Mouse (Mus musculus): ENCODE results near the gene Ptprr. TPM values are rescaled to one million over a fixed set of nuclear protein-coding genes. Genes with fewer than 3 reads are reported as not detected.

Ptprr gene
- polyA plus RNA-seq, 1 experiment from 2014 or later, result 21.5 TPM

DNA sequence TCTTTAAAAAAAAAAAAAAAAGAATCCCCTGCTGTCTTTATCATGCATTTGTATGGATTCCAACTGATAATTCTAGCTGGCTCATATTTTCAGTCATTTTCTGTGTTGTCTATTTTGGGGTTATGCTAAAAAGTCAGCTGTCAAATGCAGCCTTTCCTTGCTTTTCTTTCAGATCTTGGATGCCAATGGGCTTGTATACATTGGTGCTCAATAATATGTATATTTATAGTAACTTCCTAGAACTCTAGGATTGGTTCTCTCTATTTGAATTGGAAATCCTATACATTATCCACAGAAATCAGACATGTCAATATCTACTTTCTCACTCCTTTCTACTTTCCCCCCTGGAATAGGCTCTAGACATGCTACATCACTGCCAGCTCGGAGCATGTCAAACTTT is 90.7 kb downstream of the Ptprr start:
- Histone ChIP-seq H3K4me3 (replicated peaks; ENCODE audit: low read length) (no peak overlapping the region), H3K9ac (no peak overlapping the region), H3K27ac (no peak overlapping the region), H3K4me1 (replicated peaks; ENCODE audit: control insufficient read depth, insufficient read depth, low read length) (no peaks in the 10 kb centered on the region), H3K36me3 (replicated peaks; ENCODE audit: control insufficient read depth, insufficient read depth) (no peaks in the 10 kb centered on the region), H3K4me2 (replicated peaks) (no peak overlapping the region), H3K27me3 (ENCODE audit: control insufficient read depth, insufficient read depth, low read length) (no peaks in the 10 kb centered on the region), H3K9me3 (ENCODE audit: control insufficient read depth, low read length) (0 out of 2 replicates have a peak, but pooled peaks cover 7% of the 10 kb centered on the region)
- ATAC-seq (ENCODE audit: low FRiP score), result no peak
- WGBS, result 87% methylated on average over 1 of the region's 1 CpGs
- no peak for DNase-seq (ENCODE audit: low spot score)

DNA sequence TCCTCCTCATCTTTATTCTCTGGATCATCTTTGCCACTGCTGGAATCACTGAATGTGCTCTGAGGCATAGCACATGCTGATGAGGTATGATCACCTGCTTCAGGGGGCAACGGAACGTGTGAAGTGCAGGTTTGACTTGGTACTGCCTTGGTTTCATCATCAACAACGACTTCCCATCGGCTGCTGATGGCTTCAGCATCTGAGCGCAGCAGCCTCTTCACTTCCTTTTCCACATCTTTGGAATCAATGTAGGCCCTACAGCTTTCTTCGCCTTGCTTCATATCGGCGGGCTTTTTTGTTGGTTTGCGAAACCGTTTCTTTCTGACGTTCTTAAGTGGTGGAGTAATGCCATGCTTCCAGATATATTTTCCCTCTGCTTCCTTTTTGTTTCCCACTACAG is 94.9 kb downstream of the Ptprr start:
- ATAC-seq (ENCODE audit: low FRiP score) (no peak), DNase-seq (ENCODE audit: low spot score) (no peak)
- Histone ChIP-seq H3K27ac (no peak overlapping the region), H3K9me3 (ENCODE audit: control insufficient read depth, low read length) (0 out of 2 replicates have a peak, but pooled peaks cover 9% of the 10 kb centered on the region), H3K27me3 (ENCODE audit: control insufficient read depth, insufficient read depth, low read length) (no peaks in the 10 kb centered on the region), H3K9ac (no peak overlapping the region), H3K4me3 (replicated peaks; ENCODE audit: low read length) (no peak overlapping the region), H3K4me1 (replicated peaks; ENCODE audit: control insufficient read depth, insufficient read depth, low read length) (no peaks in the 10 kb centered on the region), H3K36me3 (replicated peaks; ENCODE audit: control insufficient read depth, insufficient read depth) (no peaks in the 10 kb centered on the region), H3K4me2 (replicated peaks) (no peak overlapping the region)
- 96% methylated on average over 11 of the region's 11 CpGs for WGBS

DNA sequence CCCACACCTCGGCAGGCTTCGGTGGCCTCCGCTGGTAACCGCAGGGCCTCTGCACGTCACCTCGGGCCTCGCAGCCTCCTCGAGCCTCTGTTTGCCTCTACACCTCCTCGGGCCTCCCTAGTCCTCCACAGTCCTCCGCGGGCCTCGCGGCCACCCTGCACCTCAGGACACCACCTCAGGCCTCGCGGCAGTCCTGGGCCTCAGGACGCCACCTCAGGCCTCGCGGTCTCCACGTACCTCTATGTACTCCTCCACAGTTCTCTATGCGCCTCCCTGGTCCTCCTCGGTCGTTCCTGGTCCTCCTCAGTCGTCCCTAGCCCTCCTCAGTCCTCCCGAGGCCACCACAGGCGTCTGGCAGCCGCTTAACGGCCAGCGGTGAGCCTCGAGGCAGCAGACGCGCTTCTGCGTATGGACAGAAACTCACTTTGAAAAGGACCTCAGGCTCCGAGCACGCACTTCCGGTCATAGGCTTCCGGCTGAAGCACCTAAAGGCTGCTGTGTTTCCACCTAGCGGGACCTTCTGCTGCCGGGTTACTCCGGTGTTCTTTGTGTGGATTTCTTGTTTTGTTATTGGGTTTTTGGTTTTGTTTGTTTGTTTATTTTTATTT is 96.0 kb downstream of the Ptprr start, which contains the start of gene 4933416C03Rik:
TSS of gene 4933416C03Rik (minus strand) at position 51 of the 608 bp plus-strand sequence.
- no peak within 1 kb of the TSS for H3K9ac ChIP-seq
- 97% methylated on average over 39 of the region's 39 CpGs for WGBS
- no peak for ATAC-seq (ENCODE audit: low FRiP score)

DNA sequence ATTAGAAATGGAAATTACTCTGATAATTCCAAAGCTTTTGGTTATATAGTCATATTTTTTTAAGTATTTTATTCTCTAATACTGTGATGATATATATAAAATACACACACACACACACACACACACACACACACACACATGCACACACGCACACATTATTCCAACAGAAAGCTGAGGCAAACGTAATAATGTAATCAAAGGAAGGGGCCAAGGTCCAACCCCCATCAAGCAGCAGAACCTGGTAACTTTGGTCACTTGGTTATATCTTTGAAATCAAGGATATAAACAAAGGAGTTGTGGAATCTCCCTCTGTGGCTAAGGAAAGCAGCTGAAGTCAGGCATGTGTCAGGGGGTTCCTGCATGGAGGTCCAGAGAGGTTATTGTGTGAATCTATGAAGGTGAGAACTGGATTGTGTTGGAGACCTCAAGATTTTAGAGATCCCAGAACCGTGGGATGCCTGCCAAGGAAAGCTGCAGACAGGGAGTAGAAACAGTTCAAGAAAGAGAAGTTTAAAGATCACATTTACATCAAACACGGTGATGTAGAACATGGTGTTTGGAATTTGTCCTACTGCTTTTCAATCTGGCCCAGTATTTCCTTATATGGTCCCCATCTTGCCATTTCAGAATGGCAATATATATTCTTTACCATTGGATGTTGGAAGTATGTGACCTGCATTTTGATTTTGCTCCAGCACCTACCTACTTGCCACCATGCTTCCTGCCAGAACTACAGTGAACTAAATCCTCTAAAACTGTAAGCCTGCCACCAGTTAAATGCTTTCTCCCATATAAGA is 98.1 kb downstream of the Ptprr start:
- no peak overlapping the region for H3K4me3 ChIP-seq (replicated peaks; ENCODE audit: low read length)
- H3K9ac ChIP-seq, result no peak overlapping the region
- H3K4me2 ChIP-seq (replicated peaks), result no peak overlapping the region
- H3K27ac ChIP-seq, result no peak overlapping the region
- 85% methylated on average over 4 of the region's 4 CpGs for WGBS
- 0 out of 2 replicates have a peak, but pooled peaks cover 9% of the 10 kb centered on the region for H3K9me3 ChIP-seq (ENCODE audit: control insufficient read depth, low read length)
- H3K4me1 ChIP-seq (replicated peaks; ENCODE audit: control insufficient read depth, insufficient read depth, low read length), result no peaks in the 10 kb centered on the region
- no peaks in the 10 kb centered on the region for H3K36me3 ChIP-seq (replicated peaks; ENCODE audit: control insufficient read depth, insufficient read depth)
- DNase-seq (ENCODE audit: low spot score), result no peak
- H3K27me3 ChIP-seq (ENCODE audit: control insufficient read depth, insufficient read depth, low read length), result no peaks in the 10 kb centered on the region
- no peak for ATAC-seq (ENCODE audit: low FRiP score)

More for the DNA sequence above, 96.0 kb downstream of the Ptprr start, which contains the start of gene 4933416C03Rik:
- Histone ChIP-seq H3K4me1 (replicated peaks; ENCODE audit: control insufficient read depth, insufficient read depth, low read length) (no peaks in the 10 kb centered on the region), H3K4me2 (replicated peaks) (no peak within 1 kb of the TSS), H3K27ac (no peak within 1 kb of the TSS), H3K9me3 (ENCODE audit: control insufficient read depth, low read length) (0 out of 2 replicates have a peak, but pooled peaks cover 9% of the 10 kb centered on the region), H3K36me3 (replicated peaks; ENCODE audit: control insufficient read depth, insufficient read depth) (no peaks in the 10 kb centered on the region), H3K27me3 (ENCODE audit: control insufficient read depth, insufficient read depth, low read length) (no peaks in the 10 kb centered on the region), H3K4me3 (replicated peaks; ENCODE audit: low read length) (no peak within 1 kb of the TSS)
- DNase-seq (ENCODE audit: low spot score), result no peak

DNA sequence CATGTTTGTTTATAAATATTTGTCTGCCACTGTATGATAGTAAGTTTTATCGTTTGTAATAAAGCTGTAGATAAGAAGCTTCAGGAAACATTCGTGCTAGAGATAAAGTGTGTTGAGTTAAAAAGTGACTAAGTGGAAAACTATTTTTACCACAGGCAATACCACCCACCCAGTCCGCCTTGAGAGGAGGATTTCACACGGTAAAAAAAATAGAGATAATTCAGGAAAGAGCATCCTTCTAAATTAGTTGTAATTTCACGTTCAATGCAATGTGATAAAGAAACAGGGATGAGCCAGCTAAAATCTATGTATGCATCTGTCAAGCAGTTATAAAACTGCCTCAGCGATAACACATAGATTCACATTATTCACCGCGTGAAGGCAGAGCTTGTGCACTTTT is 99.0 kb downstream of the Ptprr start:
- Histone ChIP-seq H3K27ac (no peak overlapping the region), H3K4me2 (replicated peaks) (no peak overlapping the region), H3K9ac (no peak overlapping the region), H3K4me3 (replicated peaks; ENCODE audit: low read length) (no peak overlapping the region), H3K4me1 (replicated peaks; ENCODE audit: control insufficient read depth, insufficient read depth, low read length) (no peaks in the 10 kb centered on the region), H3K9me3 (ENCODE audit: control insufficient read depth, low read length) (0 out of 2 replicates have a peak, but pooled peaks cover 9% of the 10 kb centered on the region), H3K36me3 (replicated peaks; ENCODE audit: control insufficient read depth, insufficient read depth) (no peaks in the 10 kb centered on the region), H3K27me3 (ENCODE audit: control insufficient read depth, insufficient read depth, low read length) (no peaks in the 10 kb centered on the region)
- no peak for DNase-seq (ENCODE audit: low spot score)
- WGBS, result 87% methylated on average over 8 of the region's 8 CpGs
- ATAC-seq (ENCODE audit: low FRiP score), result no peak

DNA sequence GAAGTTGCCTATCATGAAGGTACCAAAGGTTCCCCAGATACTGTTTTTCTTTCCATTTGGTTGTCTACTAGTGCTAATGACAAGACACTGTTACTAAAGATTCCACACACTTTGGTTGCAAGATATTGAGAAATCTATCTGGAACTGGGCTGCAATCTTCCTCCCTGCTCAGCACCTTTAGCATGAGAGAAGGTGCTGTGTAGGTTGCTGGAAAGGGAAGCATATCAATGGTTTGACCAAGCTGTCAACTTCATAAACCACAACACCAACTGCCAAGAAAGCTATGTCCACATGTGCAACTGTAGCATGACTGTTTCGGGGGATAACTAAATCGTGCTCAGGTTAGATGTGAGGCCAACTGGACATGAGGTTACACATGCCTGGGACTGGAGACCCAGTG is 103.5 kb downstream of the Ptprr start:
- Histone ChIP-seq H3K4me3 (replicated peaks; ENCODE audit: low read length) (no peak overlapping the region), H3K4me1 (replicated peaks; ENCODE audit: control insufficient read depth, insufficient read depth, low read length) (no peaks in the 10 kb centered on the region), H3K9ac (no peak overlapping the region), H3K27ac (no peak overlapping the region), H3K4me2 (replicated peaks) (no peak overlapping the region), H3K36me3 (replicated peaks; ENCODE audit: control insufficient read depth, insufficient read depth) (no peaks in the 10 kb centered on the region), H3K9me3 (ENCODE audit: control insufficient read depth, low read length) (no peaks in the 10 kb centered on the region), H3K27me3 (ENCODE audit: control insufficient read depth, insufficient read depth, low read length) (no peaks in the 10 kb centered on the region)
- WGBS, result 91% methylated on average over 2 of the region's 2 CpGs
- no peak for DNase-seq (ENCODE audit: low spot score)
- no peak for ATAC-seq (ENCODE audit: low FRiP score)

DNA sequence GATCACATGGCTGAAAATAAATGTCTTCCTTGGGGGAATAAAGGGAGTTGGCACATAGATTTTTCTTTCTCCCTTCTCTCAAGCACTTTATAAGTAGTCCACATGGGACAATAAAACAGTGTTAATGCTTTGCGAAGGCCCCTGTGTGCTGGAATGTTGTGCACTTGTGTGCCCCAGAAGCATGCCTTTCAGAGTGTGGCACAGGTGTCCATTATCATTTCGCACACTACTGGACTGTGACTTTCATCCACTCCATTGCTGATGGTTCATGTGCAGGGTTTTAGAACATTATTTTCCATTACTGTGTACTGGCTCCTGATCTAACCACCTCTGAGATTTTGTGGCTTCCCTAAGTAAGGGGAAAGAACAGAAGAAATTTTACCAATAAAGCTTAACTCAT is 105.8 kb downstream of the Ptprr start:
- Histone ChIP-seq H3K27ac (no peak overlapping the region), H3K4me2 (replicated peaks) (no peak overlapping the region), H3K4me1 (replicated peaks; ENCODE audit: control insufficient read depth, insufficient read depth, low read length) (no peaks in the 10 kb centered on the region), H3K36me3 (replicated peaks; ENCODE audit: control insufficient read depth, insufficient read depth) (no peaks in the 10 kb centered on the region), H3K4me3 (replicated peaks; ENCODE audit: low read length) (no peak overlapping the region), H3K9me3 (ENCODE audit: control insufficient read depth, low read length) (no peaks in the 10 kb centered on the region), H3K27me3 (ENCODE audit: control insufficient read depth, insufficient read depth, low read length) (no peaks in the 10 kb centered on the region), H3K9ac (no peak overlapping the region)
- ATAC-seq (ENCODE audit: low FRiP score) (no peak), DNase-seq (ENCODE audit: low spot score) (no peak)
- WGBS, result 83% methylated on average over 2 of the region's 2 CpGs

DNA sequence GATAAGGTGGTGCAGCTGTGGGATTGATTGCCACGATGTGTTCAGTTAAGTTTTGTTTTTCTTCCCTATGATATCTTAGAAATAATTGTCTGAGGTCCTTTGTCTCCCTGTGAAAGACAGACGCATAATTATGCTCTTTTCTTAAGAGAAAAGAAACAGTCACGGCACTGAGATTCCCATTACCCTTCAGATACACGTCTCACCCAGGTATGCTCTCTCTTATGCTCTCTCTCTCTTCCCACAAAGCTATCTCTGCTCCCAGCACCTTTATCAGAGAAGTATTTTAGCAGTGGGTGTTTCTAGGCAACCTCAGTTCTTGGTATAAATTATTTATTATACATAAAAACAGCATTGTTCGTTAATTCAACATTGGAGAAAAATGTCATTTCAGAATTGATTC is 107.4 kb downstream of the Ptprr start:
- Histone ChIP-seq H3K9ac (no peak overlapping the region), H3K36me3 (replicated peaks; ENCODE audit: control insufficient read depth, insufficient read depth) (no peaks in the 10 kb centered on the region), H3K4me2 (replicated peaks) (no peak overlapping the region), H3K9me3 (ENCODE audit: control insufficient read depth, low read length) (no peaks in the 10 kb centered on the region), H3K27ac (no peak overlapping the region), H3K4me1 (replicated peaks; ENCODE audit: control insufficient read depth, insufficient read depth, low read length) (no peaks in the 10 kb centered on the region), H3K4me3 (replicated peaks; ENCODE audit: low read length) (no peak overlapping the region), H3K27me3 (ENCODE audit: control insufficient read depth, insufficient read depth, low read length) (no peaks in the 10 kb centered on the region)
- no peak for DNase-seq (ENCODE audit: low spot score)
- 70% methylated on average over 5 of the region's 5 CpGs for WGBS
- no peak for ATAC-seq (ENCODE audit: low FRiP score)

DNA sequence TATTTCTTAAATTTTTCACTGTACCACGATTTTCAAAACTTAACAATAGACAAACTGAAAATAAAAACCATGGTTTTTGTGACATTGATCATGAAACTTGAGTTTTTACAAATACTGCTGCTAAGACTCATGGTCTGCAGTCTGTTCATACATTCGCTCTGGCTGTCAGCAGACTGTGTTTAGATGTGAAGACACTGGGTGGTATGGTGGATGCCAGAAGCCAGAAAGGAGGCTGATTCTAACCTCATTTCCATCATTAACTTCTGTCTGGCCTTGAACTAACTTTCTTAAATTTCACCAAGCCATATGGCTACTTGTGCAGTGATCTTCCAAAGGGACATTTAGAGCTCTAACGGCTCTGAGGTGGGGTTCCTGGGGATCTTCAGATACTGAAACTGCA is 112.4 kb downstream of the Ptprr start:
- no peaks in the 10 kb centered on the region for H3K9me3 ChIP-seq (ENCODE audit: control insufficient read depth, low read length)
- no peak overlapping the region for H3K9ac ChIP-seq
- ATAC-seq (ENCODE audit: low FRiP score) (no peak), DNase-seq (ENCODE audit: low spot score) (no peak)
- H3K4me2 ChIP-seq (replicated peaks), result no peak overlapping the region
- H3K27me3 ChIP-seq (ENCODE audit: control insufficient read depth, insufficient read depth, low read length), result no peaks in the 10 kb centered on the region
- 88% methylated on average over 3 of the region's 3 CpGs for WGBS
- H3K4me1 ChIP-seq (replicated peaks; ENCODE audit: control insufficient read depth, insufficient read depth, low read length), result no peaks in the 10 kb centered on the region
- no peak overlapping the region for H3K27ac ChIP-seq
- H3K4me3 ChIP-seq (replicated peaks; ENCODE audit: low read length), result no peak overlapping the region
- H3K36me3 ChIP-seq (replicated peaks; ENCODE audit: control insufficient read depth, insufficient read depth), result no peaks in the 10 kb centered on the region

All from hindbrain, embryonic 14.5 days (tissue).